Mouse (Mus musculus): ENCODE data around the gene Gnaz. TPM values are rescaled to one million over a fixed set of nuclear protein-coding genes. Genes with fewer than 3 reads are reported as not detected.
"Not testable (repeated sequence)": the region's sequence is repeated elsewhere in the genome, so short reads cannot be mapped to it uniquely, and the experiment has no call there.

Gnaz gene
- polyA plus RNA-seq, 3 experiments from 2014 or later = not detected

- no peak for ATAC-seq
Measured at GRCm38 (mm10) chr10:75031345-75032114, 64.6 kb downstream of the Gnaz start.

GRCm38 (mm10) chr10:75032395-75032794 lies 65.4 kb downstream of the Gnaz start, which contains the start of gene Rsph14:
TSS of gene Rsph14 (minus strand) at chr10:75032586.
- no peak for ATAC-seq

- peak; percentile 98 for ATAC-seq
Measured at GRCm38 (mm10) chr10:75036883-75037379, 70.0 kb downstream of the Gnaz start, which contains the start of gene Rab36. TSS of gene Rab36 (plus strand) at chr10:75037058.

GRCm38 (mm10) chr10:75042060-75042459 lies 75.1 kb downstream of the Gnaz start:
- ATAC-seq = not testable (repeated sequence)

- no peak for ATAC-seq
Measured at GRCm38 (mm10) chr10:75044459-75044858, 77.5 kb downstream of the Gnaz start.

- no peak for ATAC-seq
Measured at GRCm38 (mm10) chr10:75045831-75046230, 78.9 kb downstream of the Gnaz start.

GRCm38 (mm10) chr10:75048711-75049110 lies 81.7 kb downstream of the Gnaz start:
- no peak for ATAC-seq

GRCm38 (mm10) chr10:75051364-75052074 lies 84.5 kb downstream of the Gnaz start:
- no peak for ATAC-seq

GRCm38 (mm10) chr10:75052902-75053301 lies 85.9 kb downstream of the Gnaz start:
- ATAC-seq = no peak

- ATAC-seq = no peak
Measured at GRCm38 (mm10) chr10:75053655-75054054, 86.7 kb downstream of the Gnaz start.

GRCm38 (mm10) chr10:75054125-75054524 lies 87.1 kb downstream of the Gnaz start:
- ATAC-seq = no peak

GRCm38 (mm10) chr10:75055672-75056071 lies 88.7 kb downstream of the Gnaz start:
- no peak for ATAC-seq

GRCm38 (mm10) chr10:75056255-75056654 lies 89.3 kb downstream of the Gnaz start:
- no peak for ATAC-seq

- ATAC-seq = no peak
Measured at GRCm38 (mm10) chr10:75058336-75058735, 91.4 kb downstream of the Gnaz start.

GRCm38 (mm10) chr10:75058761-75059395 lies 91.9 kb downstream of the Gnaz start:
- ATAC-seq = peak; percentile 14

GRCm38 (mm10) chr10:75059396-75059795 lies 92.4 kb downstream of the Gnaz start:
- peak; percentile 74 for ATAC-seq

- peak; percentile 77 for ATAC-seq
Measured at GRCm38 (mm10) chr10:75060217-75060842, 93.4 kb downstream of the Gnaz start, which contains the start of gene Bcr. TSS of gene Bcr (plus strand) at chr10:75060592.

- peak; percentile 32 for ATAC-seq
Measured at GRCm38 (mm10) chr10:75060843-75061235, 93.9 kb downstream of the Gnaz start.

GRCm38 (mm10) chr10:75061341-75062188 lies 94.6 kb downstream of the Gnaz start:
- ATAC-seq = no peak

- ATAC-seq = no peak
Measured at GRCm38 (mm10) chr10:75062189-75062561, 95.2 kb downstream of the Gnaz start.

- ATAC-seq = no peak
Measured at GRCm38 (mm10) chr10:75062621-75063020, 95.6 kb downstream of the Gnaz start.
